Mouse (Mus musculus): ENCODE measurements at regions not wholly inside any gene's neighbourhood (a gene's known extent, or its start where the extent isn't known, plus 50 kb on each side); places are given as distances from the start of the nearest gene placed in this dataset.

DNA sequence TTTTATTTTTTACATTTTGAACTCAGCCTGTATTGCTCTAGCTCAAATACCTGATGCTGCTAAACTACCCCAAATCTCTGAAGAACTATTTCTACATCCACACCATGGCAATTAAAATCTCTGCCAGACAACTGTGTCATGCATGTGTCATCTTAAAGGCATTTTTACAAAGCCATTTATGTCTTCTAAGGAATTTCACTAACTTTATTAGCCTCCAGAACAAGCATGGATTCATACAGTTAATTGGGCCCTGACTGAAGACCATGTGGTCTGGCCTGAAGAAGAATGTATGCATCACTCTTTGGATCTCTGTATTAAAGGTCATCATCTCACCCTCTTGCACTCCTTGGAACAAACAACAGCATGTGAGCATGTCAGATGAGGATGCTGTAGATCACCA, 593.5 kb downstream of the Efna5 start:
- Histone ChIP-seq H3K27me3 (ENCODE audit: control insufficient read depth, insufficient read depth, insufficient read length) (no peaks in the 10 kb centered on the region), H3K4me2 (ENCODE audit: low read depth) (no peak overlapping the region), H3K79me2 (ENCODE audit: control insufficient read depth, insufficient read depth) (no peaks in the 10 kb centered on the region), H3K36me3 (ENCODE audit: control insufficient read depth, insufficient read depth) (no peaks in the 10 kb centered on the region), H3ac (ENCODE audit: control insufficient read depth, insufficient read length) (no peak overlapping the region), H3K4me3 (no peak overlapping the region)
- no peak for TF ChIP-seq REST (IDR thresholded peaks at IDR 0.05; ENCODE audit: insufficient read depth, insufficient read length)
- 0 out of 2 replicates have a peak, but pooled peaks have one; percentile 14 for TF ChIP-seq CEBPB (IDR thresholded peaks at IDR 0.05; ENCODE audit: insufficient read depth, poor library complexity, severe bottlenecking)
- TF ChIP-seq SRF (IDR thresholded peaks at IDR 0.05; ENCODE audit: control insufficient read depth, insufficient read length, low read depth), result no peak
- no peak for TF ChIP-seq TCF12 (IDR thresholded peaks at IDR 0.05; ENCODE audit: insufficient read depth, poor library complexity, severe bottlenecking)
- TF ChIP-seq USF1 (IDR thresholded peaks at IDR 0.05; ENCODE audit: low read depth), result peak; percentile 8
- no peak for TF ChIP-seq POLR2AphosphoS2 (IDR thresholded peaks at IDR 0.05; ENCODE audit: insufficient read length, low read depth)

GRCm38 (mm10) chr17:62287127-62287526, 594.0 kb downstream of the Efna5 start:
- Histone ChIP-seq H3K4me3 (no peak overlapping the region), H3K36me3 (ENCODE audit: control insufficient read depth, insufficient read depth) (no peaks in the 10 kb centered on the region), H3ac (ENCODE audit: control insufficient read depth, insufficient read length) (no peak overlapping the region), H3K79me2 (ENCODE audit: control insufficient read depth, insufficient read depth) (no peaks in the 10 kb centered on the region), H3K27me3 (ENCODE audit: control insufficient read depth, insufficient read depth, insufficient read length) (no peaks in the 10 kb centered on the region), H3K4me2 (ENCODE audit: low read depth) (no peak overlapping the region)
- TF ChIP-seq TCF12 (IDR thresholded peaks at IDR 0.05; ENCODE audit: insufficient read depth, poor library complexity, severe bottlenecking) (no peak), MYOD1 (IDR thresholded peaks at IDR 0.05; ENCODE audit: control insufficient read depth in 1 of 3, insufficient read length in 2 of 3, low read depth in 2 of 3) (no peak), MYOG (IDR thresholded peaks at IDR 0.05; ENCODE audit: control insufficient read depth in 1 of 3, insufficient read depth in 1 of 3, insufficient read length in 2 of 3, low read depth in 2 of 3) (no peak), SRF (IDR thresholded peaks at IDR 0.05; ENCODE audit: control insufficient read depth, insufficient read length, low read depth) (no peak), E2F4 (IDR thresholded peaks at IDR 0.05; ENCODE audit: insufficient read depth) (no peak), MAX (IDR thresholded peaks at IDR 0.05; ENCODE audit: low read depth) (no peak), POLR2AphosphoS2 (IDR thresholded peaks at IDR 0.05; ENCODE audit: insufficient read length, low read depth) (no peak), POLR2A (IDR thresholded peaks at IDR 0.05; ENCODE audit: insufficient read length, low read depth) (no peak), CEBPB (IDR thresholded peaks at IDR 0.05; ENCODE audit: insufficient read depth, poor library complexity, severe bottlenecking) (no peak), USF1 (IDR thresholded peaks at IDR 0.05; ENCODE audit: low read depth) (no peak)

- no peak overlapping the region for H3ac ChIP-seq (ENCODE audit: control insufficient read depth, insufficient read length)
- no peaks in the 10 kb centered on the region for H3K36me3 ChIP-seq (ENCODE audit: control insufficient read depth, insufficient read depth)
- no peak overlapping the region for H3K4me2 ChIP-seq (ENCODE audit: low read depth)
- H3K4me3 ChIP-seq, result no peak overlapping the region
- no peak for TF ChIP-seq POLR2A (IDR thresholded peaks at IDR 0.05; ENCODE audit: insufficient read length, low read depth)
- H3K79me2 ChIP-seq (ENCODE audit: control insufficient read depth, insufficient read depth), result no peaks in the 10 kb centered on the region
- no peaks in the 10 kb centered on the region for H3K27me3 ChIP-seq (ENCODE audit: control insufficient read depth, insufficient read depth, insufficient read length)
These were observed 594.7 kb downstream of the Efna5 start for GRCm38 (mm10) chr17:62286086-62287080.

DNA sequence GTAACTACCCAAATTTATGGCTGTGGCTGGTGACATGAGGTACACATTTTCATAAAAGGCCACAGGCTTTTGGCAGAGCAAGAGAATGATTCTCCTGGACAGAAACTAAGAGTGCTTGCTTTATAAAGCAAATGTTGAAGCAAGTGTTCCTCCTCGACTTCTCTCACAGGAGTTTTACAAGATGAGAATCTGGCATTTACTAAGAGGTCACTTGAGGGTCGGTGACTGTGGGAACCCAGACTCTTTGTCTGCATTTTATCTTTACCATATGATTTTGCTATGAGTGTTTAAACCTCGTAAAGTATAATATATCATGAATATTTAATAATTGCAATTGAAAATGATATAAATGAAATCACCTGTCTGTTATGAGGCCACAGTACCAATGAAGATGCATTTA, 600.9 kb downstream of the Efna5 start:
- H3K4me2 ChIP-seq (ENCODE audit: low read depth), result no peak overlapping the region
- no peak overlapping the region for H3ac ChIP-seq (ENCODE audit: control insufficient read depth, insufficient read length)
- no peaks in the 10 kb centered on the region for H3K27me3 ChIP-seq (ENCODE audit: control insufficient read depth, insufficient read depth, insufficient read length)
- no peak overlapping the region for H3K4me3 ChIP-seq
- H3K79me2 ChIP-seq (ENCODE audit: control insufficient read depth, insufficient read depth), result no peaks in the 10 kb centered on the region
- no peak for TF ChIP-seq TCF3 (IDR thresholded peaks at IDR 0.05; ENCODE audit: insufficient read length, low read depth)
- TF ChIP-seq POLR2A (IDR thresholded peaks at IDR 0.05; ENCODE audit: insufficient read length, low read depth), result no peak
- no peak for TF ChIP-seq E2F4 (IDR thresholded peaks at IDR 0.05; ENCODE audit: insufficient read depth)
- no peak for TF ChIP-seq CEBPB (IDR thresholded peaks at IDR 0.05; ENCODE audit: insufficient read depth, poor library complexity, severe bottlenecking)
- TF ChIP-seq MYOG (IDR thresholded peaks at IDR 0.05; ENCODE audit: control insufficient read depth in 1 of 3, insufficient read depth in 1 of 3, insufficient read length in 2 of 3, low read depth in 2 of 3), result no peak
- no peak for TF ChIP-seq REST (IDR thresholded peaks at IDR 0.05; ENCODE audit: insufficient read depth, insufficient read length)
- TF ChIP-seq POLR2AphosphoS2 (IDR thresholded peaks at IDR 0.05; ENCODE audit: insufficient read length, low read depth), result no peak
- no peak for TF ChIP-seq USF1 (IDR thresholded peaks at IDR 0.05; ENCODE audit: low read depth)
- no peak for TF ChIP-seq SRF (IDR thresholded peaks at IDR 0.05; ENCODE audit: control insufficient read depth, insufficient read length, low read depth)
- TF ChIP-seq MYOD1 (IDR thresholded peaks at IDR 0.05; ENCODE audit: control insufficient read depth in 1 of 3, insufficient read length in 2 of 3, low read depth in 2 of 3), result no peak
- no peaks in the 10 kb centered on the region for H3K36me3 ChIP-seq (ENCODE audit: control insufficient read depth, insufficient read depth)

DNA sequence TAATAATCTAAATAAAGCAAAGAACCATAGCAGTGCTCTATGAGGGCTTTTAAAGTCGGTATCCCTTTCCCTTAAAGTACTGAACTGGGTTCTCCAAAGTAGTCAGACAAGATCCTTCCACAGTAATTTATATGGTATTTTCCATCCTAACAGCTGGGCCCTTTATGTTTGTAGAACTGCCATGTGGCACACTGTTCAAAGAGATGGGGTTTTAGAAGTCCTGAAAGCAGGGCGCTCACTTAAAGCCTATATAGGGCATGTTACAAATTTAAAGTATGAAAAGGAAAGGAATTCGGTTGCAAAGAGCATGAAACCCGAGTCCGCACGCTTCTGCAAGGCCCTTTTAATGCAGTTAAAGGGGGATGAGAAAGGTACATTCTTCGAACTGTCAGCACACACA, 609.7 kb downstream of the Efna5 start:
- Histone ChIP-seq H3K27me3 (ENCODE audit: control insufficient read depth, insufficient read depth, insufficient read length) (no peaks in the 10 kb centered on the region), H3K4me3 (no peak overlapping the region), H3ac (ENCODE audit: control insufficient read depth, insufficient read length) (no peak overlapping the region), H3K36me3 (ENCODE audit: control insufficient read depth, insufficient read depth) (no peaks in the 10 kb centered on the region), H3K4me2 (ENCODE audit: low read depth) (no peak overlapping the region), H3K79me2 (ENCODE audit: control insufficient read depth, insufficient read depth) (no peaks in the 10 kb centered on the region)
- TF ChIP-seq MYOG (IDR thresholded peaks at IDR 0.05; ENCODE audit: control insufficient read depth in 1 of 3, insufficient read depth in 1 of 3, insufficient read length in 2 of 3, low read depth in 2 of 3), result no peak
- TF ChIP-seq USF1 (IDR thresholded peaks at IDR 0.05; ENCODE audit: low read depth), result no peak
- no peak for TF ChIP-seq E2F4 (IDR thresholded peaks at IDR 0.05; ENCODE audit: insufficient read depth)
- no peak for TF ChIP-seq POLR2A (IDR thresholded peaks at IDR 0.05; ENCODE audit: insufficient read length, low read depth)
- no peak for TF ChIP-seq SRF (IDR thresholded peaks at IDR 0.05; ENCODE audit: control insufficient read depth, insufficient read length, low read depth)
- TF ChIP-seq TCF3 (IDR thresholded peaks at IDR 0.05; ENCODE audit: insufficient read length, low read depth), result no peak
- TF ChIP-seq MAX (IDR thresholded peaks at IDR 0.05; ENCODE audit: low read depth), result no peak

Data from myocyte (in vitro differentiated cells).